Mouse (Mus musculus) heart, postnatal 0 days (tissue): ENCODE data around the gene Tpm3. TPM values are rescaled to one million over a fixed set of nuclear protein-coding genes. Genes with fewer than 3 reads are reported as not detected.

Experiments used
- ATAC-seq: fragments of 200-750 bp; cut with Nextera tagmentation; 2 replicates; pipeline ENCODE4 v1.8.0; 2017; ENCODE audit warnings: low read depth, moderate number of reproducible peaks, moderate library complexity; ENCODE audit not compliant: insufficient read depth
- DNase-seq: peaks from one replicate; pipeline ENCODE4 v3.0.0-alpha.2; 2016; ENCODE audit warnings: low spot score
- H3K27ac ChIP-seq: fragments of 300-500 bp; sonication (generic); 2 replicates; pipeline ENCODE4 v1.5.1; 2014; ENCODE audit warnings: low read depth, mild to moderate bottlenecking
- H3K27me3 ChIP-seq: fragments of 300-500 bp; sonication (generic); 2 replicates; pipeline ENCODE4 v1.6.1; 2014; ENCODE audit warnings: low read length, mixed read lengths; ENCODE audit not compliant: control insufficient read depth, insufficient read depth
- H3K36me3 ChIP-seq: fragments of 300-500 bp; sonication (generic); replicated peaks from 2 replicates; pipeline ENCODE4 v1.6.1; 2014; ENCODE audit warnings: low read length, mixed read lengths; ENCODE audit not compliant: control insufficient read depth, insufficient read depth
- H3K4me1 ChIP-seq: fragments of 300-500 bp; sonication (generic); 2 replicates; pipeline ENCODE4 v1.6.1; 2014; ENCODE audit warnings: antibody characterized with exemption; ENCODE audit not compliant: control insufficient read depth, insufficient read depth
- H3K4me2 ChIP-seq: fragments of 300-500 bp; sonication (generic); 2 replicates; pipeline ENCODE4 v1.6.1; 2014; ENCODE audit warnings: low read depth, mild to moderate bottlenecking, low read length, moderate library complexity
- H3K4me3 ChIP-seq: fragments of 300-500 bp; sonication (generic); 2 replicates; pipeline ENCODE4 v1.5.1; 2014; ENCODE audit warnings: low read depth, low read length
- H3K9ac ChIP-seq: fragments of 300-500 bp; sonication (generic); replicated peaks from 2 replicates; pipeline ENCODE4 v1.6.1; 2014; ENCODE audit warnings: low read depth, low read length, mixed read lengths
- H3K9me3 ChIP-seq: fragments of 300-500 bp; sonication (generic); replicated peaks from 2 replicates; pipeline ENCODE4 v1.6.1; 2016; ENCODE audit warnings: low read length; ENCODE audit not compliant: control insufficient read depth
- CTCF ChIP-seq: IDR thresholded peaks from 2 replicates; pipeline ENCODE4 v1.5.1; 2016; ENCODE audit warnings: antibody characterized with exemption, control low read depth, low read depth
- EP300 ChIP-seq: IDR thresholded peaks from 2 replicates; pipeline ENCODE4 v1.6.1; 2016; ENCODE audit warnings: antibody characterized with exemption, low read depth
- WGBS: fragments of 180-500 bp; shearing (Covaris S2); extraction: QIAGEN DNeasy Blood & Tissue Kit; methylation state at CpG from one replicate; pipeline ENCODE4 v1.1.7; 2014; 5-methylcytosine and 5-hydroxymethylcytosine counted together
- polyA plus RNA-seq: library from polyadenylated mRNA; unstranded; fragments of >200 nt; fragmentation: Nextera tagmentation; extraction: Ambion mirVana; gene quantifications from 2 replicates; pipeline ENCODE4 v1.2.1, GENCODE M21; 2015
- total RNA-seq: library from RNA; depleted of rRNA; stranded (reverse); fragments of >200 nt; gene quantifications from 2 replicates; pipeline ENCODE4 v1.2.3, GENCODE M21; 2014; ENCODE audit warnings: low replicate concordance

Gene Tpm3
- total and polyA plus RNA-seq, 2 experiments from 2014 or later = 88.0 to 145 TPM

DNA sequence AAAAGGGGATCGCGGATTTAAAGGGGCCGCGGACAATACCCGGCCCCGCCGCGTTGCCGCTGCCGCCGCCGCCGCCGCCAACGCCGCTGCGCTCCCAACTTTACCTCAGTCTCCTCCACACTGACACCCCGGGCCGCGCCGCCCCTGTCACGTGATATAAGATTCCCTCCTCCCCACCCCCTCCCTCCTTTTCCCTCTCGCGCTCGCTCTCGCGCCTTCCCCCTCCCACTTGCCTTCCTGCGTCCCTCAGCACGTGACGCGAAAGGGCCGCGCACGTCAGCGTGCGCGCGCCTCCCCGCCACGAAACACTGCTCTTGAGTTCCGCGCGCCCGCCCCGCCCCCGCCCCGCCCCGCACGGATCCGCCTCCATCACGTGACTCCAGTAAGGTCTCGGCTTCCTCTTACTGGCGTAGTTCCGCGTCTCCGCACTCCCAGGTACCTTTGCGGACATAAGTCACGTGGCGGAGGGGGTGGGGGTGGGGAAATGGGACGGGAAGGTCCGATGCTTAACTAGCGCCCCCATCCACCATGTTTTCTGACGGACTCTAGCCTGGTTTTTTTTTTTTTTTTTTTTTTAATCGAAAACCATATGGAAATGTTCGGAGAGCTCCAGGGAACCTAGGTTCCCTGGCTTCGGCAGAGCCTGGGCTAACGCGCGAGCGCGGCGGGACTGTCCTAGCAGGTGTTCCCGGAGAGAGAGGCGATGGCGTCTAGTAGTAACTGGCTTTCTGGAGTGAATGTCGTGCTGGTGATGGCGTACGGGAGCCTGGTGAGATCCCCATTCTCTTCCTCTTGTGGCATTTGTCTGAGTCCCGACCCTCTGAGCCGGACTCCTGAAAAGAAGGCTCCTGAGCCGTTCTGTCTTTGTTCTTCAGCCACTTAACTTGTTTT, 19.9 kb upstream of the Tpm3 start, which contains the start of gene Ubap2l:
Ubap2l (minus strand) TSS at position 278 of the 891 bp plus-strand sequence.
- no peaks in the 10 kb centered on the region for H3K27me3 ChIP-seq
- H3K4me3 ChIP-seq = peak within 1 kb of the TSS; percentile 89
- peak within 1 kb of the TSS; percentile 77 for H3K4me2 ChIP-seq
- H3K27ac ChIP-seq = peak within 1 kb of the TSS; percentile 94
- peak within 1 kb of the TSS; percentile 98 for H3K9ac ChIP-seq
- TF ChIP-seq CTCF = peak; percentile 3; the same call in 1 of the 2 replicates
- TF ChIP-seq EP300 = no peak; the same call in none of the 2 replicates
- peak; percentile 92 for ATAC-seq
- peak; percentile 98 for DNase-seq
- peaks cover 18% of the 10 kb centered on the region for H3K4me1 ChIP-seq
- WGBS = under 1% methylated on average over 67 of the region's 81 CpGs
- H3K9me3 ChIP-seq = no peaks in the 10 kb centered on the region
- H3K36me3 ChIP-seq = peaks cover 28% of the 10 kb centered on the region

DNA sequence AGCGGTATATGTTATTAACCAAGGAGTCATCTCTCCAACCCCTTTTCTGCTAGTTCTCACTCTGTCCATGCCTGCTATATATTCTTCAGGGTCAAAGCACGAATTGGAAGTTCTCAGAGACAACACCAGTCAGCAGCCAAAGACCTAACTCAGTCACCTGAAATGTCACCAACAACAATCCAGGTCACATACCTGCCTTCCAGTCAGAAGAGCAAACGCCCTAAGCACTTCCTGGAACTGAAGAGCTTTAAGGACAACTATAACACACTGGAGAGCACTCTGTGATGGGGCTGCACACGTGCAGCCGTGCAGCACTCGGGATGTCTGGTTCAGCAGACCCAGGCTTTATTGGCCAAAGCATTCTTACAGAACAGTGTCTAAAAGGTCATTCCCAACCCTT, 10.9 kb upstream of the Tpm3 start:
- Histone ChIP-seq H3K9ac (no peak overlapping the region), H3K27me3 (no peaks in the 10 kb centered on the region), H3K36me3 (peaks cover 54% of the 10 kb centered on the region), H3K4me1 (no peaks in the 10 kb centered on the region), H3K4me3 (no peak overlapping the region), H3K4me2 (no peak overlapping the region), H3K27ac (no peak overlapping the region), H3K9me3 (no peaks in the 10 kb centered on the region)
- no peak for ATAC-seq
- TF ChIP-seq CTCF = no peak
- TF ChIP-seq EP300 = no peak
- 87% methylated on average over 6 of the region's 6 CpGs for WGBS
- DNase-seq = no peak

DNA sequence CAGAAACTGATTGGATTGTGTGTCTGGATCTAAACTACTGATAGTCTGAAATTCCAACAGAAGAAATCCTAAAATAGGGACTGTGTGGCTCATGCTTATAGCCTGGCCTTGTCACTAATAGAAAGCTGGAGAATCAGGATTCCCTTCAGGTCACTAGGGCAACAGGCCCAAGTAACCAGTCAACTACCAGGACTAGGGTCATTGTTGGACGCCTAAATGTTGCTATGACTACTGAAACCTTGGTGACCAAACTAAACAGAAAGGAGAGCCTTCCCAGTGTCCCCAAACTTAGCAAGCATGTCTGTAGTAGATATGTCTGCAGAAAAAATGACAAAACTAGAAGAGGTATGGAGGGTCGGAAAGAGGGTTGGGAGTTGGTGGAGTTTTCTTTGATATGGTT, 9.9 kb upstream of the Tpm3 start:
- Histone ChIP-seq H3K27ac (no peak overlapping the region), H3K9me3 (no peaks in the 10 kb centered on the region), H3K9ac (no peak overlapping the region), H3K4me2 (no peak overlapping the region), H3K4me3 (no peak overlapping the region), H3K27me3 (no peaks in the 10 kb centered on the region), H3K36me3 (peaks cover 46% of the 10 kb centered on the region), H3K4me1 (no peaks in the 10 kb centered on the region)
- ATAC-seq (0 out of 2 replicates have a peak, but pooled peaks have one; percentile 14), DNase-seq (no peak)
- 40% methylated on average over 2 of the region's 2 CpGs for whole genome bisulfite sequencing
- TF ChIP-seq CTCF (no peak), EP300 (no peak)

DNA sequence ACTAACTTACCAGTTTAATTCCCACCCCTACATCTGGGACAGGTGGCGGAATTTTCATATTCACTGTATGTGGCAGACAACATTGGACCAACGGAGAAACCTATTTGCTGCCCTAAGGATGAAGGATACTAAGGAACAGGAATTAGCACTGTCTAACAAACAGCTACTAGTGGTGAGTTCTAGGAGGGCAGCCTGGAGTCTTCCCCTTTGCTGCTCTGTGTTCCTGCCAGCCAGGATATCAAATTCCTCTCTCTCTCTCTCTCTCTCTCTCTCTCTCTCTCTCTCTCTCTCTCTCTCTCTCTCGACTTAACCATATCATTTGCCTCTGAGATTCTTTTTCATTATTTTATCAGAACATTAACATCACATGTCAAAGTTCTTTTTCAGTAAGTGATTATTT, 8.1 kb upstream of the Tpm3 start:
- H3K4me3 ChIP-seq = no peak overlapping the region
- no peak for ATAC-seq

DNA sequence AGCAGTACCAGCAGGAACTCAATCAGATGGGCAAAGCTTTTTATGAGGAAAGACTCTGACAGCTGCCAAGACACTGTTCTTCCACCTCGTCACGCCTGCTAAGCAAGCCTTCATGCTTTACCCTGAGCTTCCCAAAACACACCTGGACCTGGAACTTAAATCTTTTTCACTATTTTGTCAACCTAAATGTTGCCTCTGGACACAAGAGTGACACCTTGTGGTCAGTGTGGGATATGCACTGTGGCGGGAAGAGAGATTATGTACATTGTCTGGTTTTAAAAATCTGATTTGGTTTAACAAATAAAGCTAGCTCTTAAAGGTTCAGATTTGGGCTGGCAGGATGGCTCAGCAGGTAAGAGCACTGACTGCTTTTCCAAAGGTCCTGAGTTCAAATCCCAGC, 6.9 kb upstream of the Tpm3 start:
- no peak for ATAC-seq
- TF ChIP-seq EP300 (no peak), CTCF (peak; percentile 77)
- H3K36me3 ChIP-seq = peaks cover 30% of the 10 kb centered on the region
- no peak overlapping the region for H3K27ac ChIP-seq
- H3K9me3 ChIP-seq = no peaks in the 10 kb centered on the region
- no peak overlapping the region for H3K4me2 ChIP-seq
- H3K9ac ChIP-seq = no peak overlapping the region
- H3K4me1 ChIP-seq = no peaks in the 10 kb centered on the region
- WGBS = 59% methylated on average over 3 of the region's 3 CpGs
- H3K27me3 ChIP-seq = no peaks in the 10 kb centered on the region
- H3K4me3 ChIP-seq = no peak overlapping the region
- DNase-seq = no peak

More for the DNA sequence above, 8.1 kb upstream of the Tpm3 start:
- no peak for DNase-seq
- Histone ChIP-seq H3K27me3 (no peaks in the 10 kb centered on the region), H3K9me3 (no peaks in the 10 kb centered on the region), H3K4me1 (no peaks in the 10 kb centered on the region), H3K4me2 (no peak overlapping the region), H3K9ac (no peak overlapping the region), H3K27ac (no peak overlapping the region), H3K36me3 (peaks cover 35% of the 10 kb centered on the region)
- 71% methylated on average over 3 of the region's 3 CpGs for WGBS
- TF ChIP-seq EP300 (no peak), CTCF (no peak)
